Mouse (Mus musculus): ENCODE data around the gene Tbx20.

The Tbx20 gene

DNA sequence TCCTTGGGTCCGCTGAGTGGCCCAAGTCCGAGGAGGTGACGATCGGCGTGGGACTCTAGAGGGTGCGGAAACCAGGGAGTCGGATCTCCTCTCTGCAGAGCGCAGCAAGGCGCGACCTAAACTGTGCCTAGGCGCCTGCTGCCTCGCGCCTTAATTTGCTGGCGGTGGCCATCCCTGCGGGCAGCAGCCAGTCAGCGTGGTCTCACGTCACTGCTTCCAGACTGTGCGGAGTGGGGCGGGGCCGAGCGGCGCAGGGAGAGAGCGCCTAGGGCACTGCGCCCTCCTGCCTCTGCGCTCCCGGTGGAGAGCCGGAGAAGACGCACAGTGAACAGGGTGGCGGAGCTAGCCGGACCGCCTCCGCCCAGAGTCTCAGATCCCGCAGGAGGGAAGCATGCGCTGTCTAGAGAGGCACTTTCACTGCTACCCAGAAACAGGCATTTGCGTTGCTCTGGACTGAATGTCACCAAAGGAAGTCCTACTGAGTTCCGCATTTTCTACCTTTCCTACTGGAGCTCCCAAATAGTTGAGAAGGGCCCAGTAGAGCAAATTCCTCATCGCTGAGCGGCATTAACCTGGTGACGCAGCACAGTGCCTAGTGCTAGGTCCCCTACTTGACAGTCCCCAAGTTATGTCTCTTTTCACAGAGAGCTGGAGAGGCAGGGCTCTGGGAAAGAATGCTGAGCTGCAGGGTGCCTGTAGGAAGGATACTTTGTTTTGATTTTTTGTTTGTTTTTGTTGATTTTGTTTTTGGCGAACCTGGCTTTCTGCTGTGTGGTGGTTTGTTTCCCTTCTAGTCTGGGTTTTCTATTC, at the start of gene Tbx20:
Gene Tbx20, minus strand, starts transcription at position 144 of the 810 bp plus-strand sequence.
- no peak for DNase-seq (ENCODE audit: low read depth)

DNA sequence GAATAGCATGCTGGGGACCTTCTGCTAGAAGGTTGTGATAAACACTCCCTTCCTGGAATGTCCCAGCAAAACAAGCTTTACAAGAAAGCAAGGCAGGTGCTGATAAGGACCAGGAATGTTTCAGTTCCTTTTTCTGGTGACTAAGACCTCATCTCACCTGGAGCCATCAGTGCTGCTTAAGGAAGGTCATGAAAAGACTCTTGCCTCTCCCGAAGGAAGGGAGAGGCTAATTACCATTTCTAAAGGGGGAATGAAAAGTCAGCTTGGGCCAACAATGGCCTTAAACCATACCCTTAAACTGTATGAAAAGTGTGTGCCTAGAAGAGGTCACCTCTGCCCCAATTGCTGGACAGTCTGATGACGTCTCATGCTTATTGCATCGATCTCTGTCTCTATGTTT, 44.4 kb upstream of the Tbx20 start:
- DNase-seq (ENCODE audit: low read depth) = no peak

DNA sequence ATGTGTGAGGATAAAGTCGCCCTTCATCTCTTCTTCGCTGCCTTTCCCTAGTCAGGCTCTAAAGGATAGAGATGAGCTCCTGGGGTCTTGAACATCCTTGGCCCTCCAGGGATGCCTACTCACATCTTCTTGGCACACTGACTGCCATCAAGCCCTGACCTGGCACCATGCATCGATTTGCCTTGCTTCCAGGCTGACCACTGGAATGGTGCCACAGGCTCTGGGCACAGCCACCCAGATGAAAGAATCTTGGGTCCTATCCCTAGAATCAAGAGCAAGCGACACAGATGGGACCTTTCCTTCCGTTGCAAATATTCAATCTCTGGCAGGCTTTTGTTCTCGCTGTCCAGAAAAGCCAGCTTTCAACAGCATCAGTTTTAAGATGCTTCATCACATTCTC, 38.4 kb upstream of the Tbx20 start:
- no peak for DNase-seq (ENCODE audit: low read depth)

DNA sequence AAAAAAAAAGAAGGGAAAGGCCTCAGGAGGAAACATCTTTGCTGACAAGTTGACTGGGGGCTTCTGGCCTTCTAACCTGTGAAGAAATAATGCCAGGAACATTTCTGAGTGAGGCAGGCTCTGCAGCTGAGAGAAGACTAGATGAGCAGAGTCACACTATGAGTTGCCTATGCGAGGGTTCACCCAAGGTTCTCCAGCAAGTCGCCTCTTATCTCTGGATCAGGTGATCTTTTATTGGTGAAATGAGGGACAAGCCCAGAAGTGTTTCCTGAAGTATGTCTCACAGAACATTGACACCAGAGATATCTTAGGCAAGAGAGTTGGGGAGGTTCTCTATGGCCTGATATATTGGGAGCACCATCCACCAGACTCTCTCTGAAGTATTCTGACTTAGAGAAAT, 18.0 kb upstream of the Tbx20 start:
- no peak for DNase-seq (ENCODE audit: low read depth)

DNA sequence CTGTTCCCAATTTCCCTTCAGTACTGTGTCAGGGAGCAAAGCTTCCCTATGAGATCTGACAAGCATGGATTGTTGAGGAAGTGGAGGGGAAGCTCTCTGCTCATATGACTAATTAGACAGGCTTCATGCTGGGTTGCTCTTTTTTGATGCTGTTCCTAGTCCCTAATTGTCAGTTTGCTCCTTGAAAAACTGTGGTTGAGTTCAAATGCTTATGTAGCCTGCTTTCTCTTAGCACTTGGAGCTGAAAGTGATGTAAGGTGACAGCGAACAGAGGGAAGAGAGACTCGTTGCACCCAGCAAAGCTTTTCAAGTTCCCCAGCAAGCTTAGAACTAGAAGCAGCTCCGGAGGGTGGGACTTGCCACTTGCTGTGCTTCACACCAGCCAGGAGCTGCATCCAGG, 15.3 kb upstream of the Tbx20 start:
- DNase-seq (ENCODE audit: low read depth) = no peak

DNA sequence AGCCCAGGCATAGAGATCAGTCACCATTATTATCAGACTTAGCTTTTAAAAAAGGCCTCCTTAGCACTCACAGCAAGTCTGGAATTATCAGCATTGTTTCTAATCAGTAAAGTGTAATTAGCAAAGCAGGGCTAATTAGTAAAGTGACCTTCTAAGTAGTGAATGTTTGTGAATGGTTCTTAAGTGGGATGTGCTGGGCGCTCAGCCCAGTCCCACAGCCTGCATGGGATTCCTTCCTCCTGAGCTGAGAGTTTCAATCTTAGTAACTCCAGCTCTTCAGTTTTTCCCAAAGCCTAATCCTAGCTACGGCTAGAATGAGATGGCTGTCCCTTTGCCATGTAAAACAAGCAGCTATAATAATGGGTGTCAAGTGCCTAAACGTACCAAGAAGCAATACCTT, 8.2 kb upstream of the Tbx20 start:
- DNase-seq (ENCODE audit: low read depth) = no peak

DNA sequence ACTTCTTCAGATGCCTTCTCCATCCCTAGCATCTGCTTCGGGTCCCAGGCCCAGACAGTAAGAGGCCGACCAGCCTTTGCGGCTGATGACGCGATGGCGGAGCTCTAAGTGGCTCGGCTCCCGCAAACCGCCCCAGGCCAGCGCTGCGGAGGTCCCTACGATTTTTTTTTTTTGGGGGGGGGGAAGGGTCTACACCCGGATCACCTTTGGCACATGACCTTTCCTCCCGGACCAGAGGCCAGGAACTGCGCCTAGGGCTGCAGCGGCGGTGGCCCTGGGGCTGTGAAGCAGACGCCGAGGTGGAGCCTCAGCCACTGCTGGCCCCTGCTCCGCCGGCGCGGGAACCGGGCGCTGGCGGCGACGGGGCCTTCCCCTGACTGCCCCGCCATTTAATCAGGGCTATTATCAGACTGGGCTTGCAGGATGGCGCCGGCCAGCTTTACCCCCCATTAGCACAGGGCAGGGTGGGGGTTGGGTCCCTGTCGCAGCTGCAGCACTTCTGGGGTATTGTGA, 6.9 kb upstream of the Tbx20 start:
- no peak for DNase-seq (ENCODE audit: low read depth)

DNA sequence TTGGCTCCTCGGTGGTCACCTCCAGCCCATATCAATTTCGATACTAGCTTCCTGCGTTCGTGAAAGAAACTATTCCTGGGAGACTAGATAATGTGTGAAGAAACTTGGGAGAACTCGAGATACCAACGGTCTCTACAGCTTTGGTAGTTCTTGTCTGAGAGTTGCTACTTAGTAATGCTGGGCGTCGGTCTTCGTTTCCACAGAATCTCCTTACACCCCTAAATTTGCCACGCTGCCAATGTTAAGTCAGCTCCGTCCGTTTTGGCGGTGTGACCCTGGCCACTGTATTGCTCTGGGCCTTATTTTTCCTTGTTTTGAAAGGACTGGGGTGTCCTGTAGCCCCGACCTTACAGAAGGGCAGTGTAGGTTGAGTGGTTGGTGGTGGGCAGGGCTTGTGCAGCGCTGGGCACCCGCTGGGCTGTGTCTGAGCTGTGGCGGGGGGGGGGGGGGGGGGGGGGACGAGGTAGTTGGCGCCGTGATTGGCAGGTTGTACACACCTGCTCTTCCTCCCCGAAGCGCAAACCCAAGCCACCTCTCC, 6.4 kb upstream of the Tbx20 start:
- DNase-seq (ENCODE audit: low read depth) = no peak

DNA sequence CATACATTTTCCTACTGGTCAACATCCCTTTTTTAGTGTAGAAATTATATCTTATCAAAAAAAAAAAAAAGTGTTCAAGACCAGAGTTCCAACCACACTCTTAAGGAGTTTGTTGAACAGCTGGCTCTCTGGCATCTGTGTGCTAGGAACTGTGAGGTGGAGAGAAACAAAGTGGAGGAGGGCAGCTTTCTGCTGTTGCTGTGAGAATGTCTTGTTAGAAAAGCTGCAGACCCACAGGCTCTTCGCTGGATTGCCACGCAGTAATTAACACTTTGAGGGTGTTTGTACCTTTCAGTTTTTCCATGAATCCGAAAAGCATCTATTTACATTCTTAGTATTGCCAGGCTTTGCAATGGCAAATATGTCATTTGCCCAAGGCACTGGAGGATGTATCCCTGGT, 5.9 kb upstream of the Tbx20 start:
- no peak for DNase-seq (ENCODE audit: low read depth)

DNA sequence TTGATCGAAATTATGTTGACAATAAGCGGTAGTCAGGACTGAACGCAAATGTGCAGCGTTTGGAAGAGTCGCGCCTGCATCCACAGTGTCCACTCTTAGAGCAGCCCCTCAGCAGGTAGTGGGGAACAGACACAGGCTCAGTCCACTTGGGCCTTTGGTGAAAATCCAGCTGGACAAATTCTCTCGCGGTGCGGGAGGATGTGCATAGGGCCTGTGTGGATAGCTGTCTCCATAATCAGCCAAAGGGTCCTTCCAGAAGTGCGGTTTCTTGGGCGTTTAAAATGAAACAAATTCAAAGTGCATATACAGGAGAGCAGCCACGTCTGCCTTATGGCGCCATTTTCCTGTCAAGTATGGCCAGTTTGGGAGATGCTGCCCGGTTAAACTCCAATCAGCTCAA, 4.5 kb upstream of the Tbx20 start:
- no peak for DNase-seq (ENCODE audit: low read depth)

DNA sequence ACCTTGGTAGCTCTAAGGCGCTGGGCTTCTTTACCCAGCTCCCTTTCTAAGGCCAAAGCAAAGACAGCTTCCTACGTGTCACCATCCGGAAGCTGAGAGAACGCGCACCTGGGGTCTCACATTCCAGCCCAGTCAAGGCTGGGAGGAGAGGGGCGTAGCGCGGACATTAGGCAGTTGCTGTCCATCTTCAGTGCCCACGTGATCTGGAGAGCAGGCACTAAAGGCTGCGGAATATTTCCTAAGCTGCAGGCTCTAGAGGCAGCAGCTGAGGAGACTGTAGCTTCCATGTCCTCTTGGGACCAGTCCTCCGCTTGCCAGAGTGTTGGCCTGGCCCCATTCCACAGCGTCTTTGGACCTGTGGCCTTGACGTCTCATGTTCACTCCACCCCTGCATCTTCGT, 3.9 kb upstream of the Tbx20 start:
- no peak for DNase-seq (ENCODE audit: low read depth)

DNA sequence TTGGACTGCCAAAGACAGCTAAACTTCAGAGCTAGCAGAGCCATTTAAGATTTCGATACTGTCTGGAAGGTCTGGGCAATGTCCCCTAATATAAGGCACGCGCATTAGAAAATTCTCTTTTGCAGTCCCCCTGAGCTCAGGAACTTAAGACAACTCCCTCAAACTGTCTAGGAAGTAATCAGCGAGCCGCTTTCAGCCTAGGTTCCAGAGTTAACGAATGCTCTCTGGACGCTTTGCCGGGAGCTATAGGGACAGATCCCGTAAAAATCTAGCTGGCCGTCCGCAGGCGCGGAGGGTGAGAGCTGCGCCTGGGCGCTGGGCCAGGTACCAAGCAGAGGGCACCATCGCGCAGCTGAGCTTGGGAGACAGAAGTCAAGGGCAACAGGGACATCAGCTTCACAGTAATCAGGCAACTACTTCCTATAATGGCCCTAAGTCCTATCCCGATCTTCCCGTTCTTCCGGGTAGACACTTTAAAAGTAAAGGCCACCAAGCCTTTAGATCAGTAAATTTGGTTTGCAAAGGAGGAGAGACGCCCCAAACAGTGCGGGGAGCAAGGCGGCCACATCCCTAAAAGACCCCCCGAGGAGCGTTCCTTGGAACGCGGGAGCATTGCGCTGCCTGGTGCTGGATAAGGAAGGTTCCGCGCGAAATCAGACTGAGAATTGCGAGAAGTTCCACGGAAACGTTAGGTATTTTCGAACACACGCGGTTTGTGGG, 3.2 kb upstream of the Tbx20 start:
- no peak for DNase-seq (ENCODE audit: low read depth)

DNA sequence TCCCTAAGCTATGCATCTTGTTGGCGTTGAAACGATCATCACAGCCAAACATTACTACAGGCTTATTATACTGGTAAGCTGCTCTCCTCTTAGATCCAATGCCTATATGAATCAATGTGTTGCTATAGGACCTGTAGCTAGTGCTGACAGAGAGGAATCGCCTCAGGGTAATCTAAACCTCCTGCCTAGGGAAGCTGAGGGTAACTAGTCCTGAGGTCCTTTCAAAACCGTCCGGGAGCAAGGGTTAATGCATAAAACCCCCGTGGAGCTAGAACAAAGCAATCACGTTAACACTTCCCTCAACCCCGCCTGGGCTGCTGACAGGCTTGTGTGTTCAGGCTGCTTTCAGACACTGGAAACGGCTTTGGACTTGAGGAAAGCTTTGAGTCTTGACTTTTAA, 2.4 kb upstream of the Tbx20 start:
- no peak for DNase-seq (ENCODE audit: low read depth)

DNA sequence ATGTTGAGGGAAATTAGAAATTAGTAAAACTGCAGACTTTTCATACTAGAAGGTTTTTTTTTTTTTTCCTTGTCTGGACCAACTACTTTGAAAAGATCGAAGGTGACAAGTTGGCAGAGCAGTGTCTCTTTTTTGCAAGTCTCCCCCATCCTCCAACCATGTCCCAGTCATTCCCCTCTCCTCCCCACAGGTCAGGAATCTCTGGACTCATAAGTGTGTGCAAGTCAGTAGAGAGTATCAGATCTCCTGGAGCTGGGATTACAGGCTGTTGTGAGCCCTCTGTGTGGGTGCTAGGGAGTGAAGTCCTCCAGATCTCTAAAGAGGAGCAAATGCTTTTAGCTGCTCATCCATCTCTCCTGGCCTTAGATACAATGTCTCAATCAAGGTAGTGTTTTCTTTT, 1.5 kb upstream of the Tbx20 start:
- no peak for DNase-seq (ENCODE audit: low read depth)

DNA sequence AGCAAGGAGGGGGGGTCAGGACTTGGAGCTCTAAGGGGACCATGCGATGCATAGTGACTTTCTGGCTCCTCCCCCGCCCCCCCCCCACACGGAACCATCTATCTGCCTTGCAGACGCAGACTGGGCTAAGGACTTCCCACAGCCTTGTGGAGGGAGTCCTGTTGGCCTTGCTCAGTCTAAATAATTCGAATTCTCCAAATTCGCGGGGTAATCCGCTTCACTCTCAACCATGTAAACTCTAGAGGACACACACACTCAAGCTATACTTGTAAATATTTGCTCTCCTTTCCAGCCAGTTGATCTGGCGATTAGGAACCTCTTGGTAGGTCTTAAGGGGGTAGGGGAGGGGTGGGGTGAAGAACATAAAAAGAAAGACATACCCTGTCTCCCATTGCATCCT, 898 bp upstream of the Tbx20 start:
- DNase-seq (ENCODE audit: low read depth) = no peak

DNA sequence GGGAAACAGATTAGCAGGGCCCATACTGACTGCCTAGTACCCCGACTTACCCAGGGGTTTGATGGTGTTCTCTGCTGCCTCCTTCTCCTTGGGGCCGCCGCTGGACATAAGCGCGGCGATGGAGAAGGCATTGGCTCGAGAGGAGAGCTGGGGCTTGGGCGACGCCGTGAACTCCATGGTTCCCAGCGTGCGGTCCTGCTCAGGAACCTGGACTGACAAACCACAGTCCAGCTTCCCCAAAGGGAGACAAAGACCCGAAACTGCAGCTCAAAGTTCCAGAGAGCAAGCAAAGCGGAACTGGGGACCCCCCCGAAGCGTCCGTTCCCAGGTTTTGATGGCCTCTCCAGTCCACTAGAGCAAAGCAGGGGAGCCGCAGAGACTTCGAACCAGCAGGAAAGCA, 434 bp downstream of the Tbx20 start:
- no peak for DNase-seq (ENCODE audit: low read depth)

DNA sequence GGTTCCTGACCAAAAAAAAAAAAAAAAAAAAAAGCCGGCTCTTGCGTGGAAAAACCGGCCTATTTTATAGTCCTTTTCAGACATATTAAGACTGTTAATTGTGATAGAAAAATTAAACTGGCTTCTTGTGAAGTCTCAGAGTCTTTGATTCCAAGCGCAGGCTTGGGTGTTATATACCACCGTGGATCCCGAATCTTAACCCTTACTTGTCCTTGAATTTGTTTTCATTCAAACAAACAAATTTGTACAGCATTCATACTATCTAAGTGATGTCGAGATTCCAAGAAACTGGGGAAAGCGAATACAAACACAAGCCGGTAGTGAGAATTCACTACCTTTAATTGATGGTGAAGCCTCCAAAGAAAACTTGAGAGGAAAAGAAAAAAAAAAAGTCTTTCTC, 932 bp downstream of the Tbx20 start:
- DNase-seq (ENCODE audit: low read depth) = no peak

DNA sequence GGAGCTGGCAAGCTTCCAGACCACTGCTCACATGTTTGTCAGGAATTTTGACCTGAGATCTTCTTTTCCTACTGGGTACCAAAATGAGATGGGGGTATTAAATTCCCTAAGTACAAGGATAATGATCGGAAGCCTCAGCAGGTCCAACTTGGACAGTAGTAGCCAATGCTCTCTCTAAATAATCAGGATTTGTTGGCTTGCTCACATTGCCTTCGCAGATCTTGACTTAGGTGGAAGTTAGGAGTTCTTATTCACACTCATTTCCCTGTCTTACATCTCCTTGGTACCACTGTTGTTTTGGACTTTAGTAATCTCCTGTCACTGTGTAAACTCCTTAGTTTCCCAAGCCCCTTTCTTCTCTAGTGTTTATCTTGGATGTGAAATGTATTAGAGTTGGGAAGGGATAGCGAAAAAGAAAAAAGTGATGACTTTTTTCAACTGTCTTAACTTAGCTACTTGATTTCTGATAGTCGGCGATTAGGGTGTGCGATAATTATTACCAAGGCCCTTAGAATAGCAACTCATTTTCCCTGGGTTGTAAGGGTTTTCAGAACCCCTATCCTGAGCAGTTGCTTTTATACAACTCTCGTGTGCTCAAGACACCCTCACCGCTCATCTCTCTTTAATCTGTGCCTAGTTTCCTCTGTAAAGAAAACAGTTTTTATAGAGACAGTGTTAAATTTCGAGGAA, 1.5 kb downstream of the Tbx20 start:
- DNase-seq (ENCODE audit: low read depth) = no peak

DNA sequence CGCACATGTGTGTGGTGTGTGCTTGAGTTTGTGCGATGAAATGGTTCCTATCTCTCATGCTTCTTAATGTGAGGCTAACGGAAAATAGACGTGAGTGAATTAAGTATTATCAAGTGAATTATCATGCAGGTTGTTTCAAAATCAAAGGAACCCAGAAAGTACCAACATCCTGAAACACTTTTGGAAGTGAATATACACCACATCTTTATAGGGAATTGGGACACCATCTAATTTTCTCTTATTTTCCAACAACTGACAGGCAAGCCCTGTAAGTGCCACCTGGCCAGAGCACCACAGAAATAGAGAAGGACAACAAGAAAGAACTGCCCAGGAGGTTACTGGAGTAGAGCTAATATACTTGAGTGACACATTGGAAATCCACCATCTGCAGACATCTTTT, 2.4 kb downstream of the Tbx20 start:
- no peak for DNase-seq (ENCODE audit: low read depth)

DNA sequence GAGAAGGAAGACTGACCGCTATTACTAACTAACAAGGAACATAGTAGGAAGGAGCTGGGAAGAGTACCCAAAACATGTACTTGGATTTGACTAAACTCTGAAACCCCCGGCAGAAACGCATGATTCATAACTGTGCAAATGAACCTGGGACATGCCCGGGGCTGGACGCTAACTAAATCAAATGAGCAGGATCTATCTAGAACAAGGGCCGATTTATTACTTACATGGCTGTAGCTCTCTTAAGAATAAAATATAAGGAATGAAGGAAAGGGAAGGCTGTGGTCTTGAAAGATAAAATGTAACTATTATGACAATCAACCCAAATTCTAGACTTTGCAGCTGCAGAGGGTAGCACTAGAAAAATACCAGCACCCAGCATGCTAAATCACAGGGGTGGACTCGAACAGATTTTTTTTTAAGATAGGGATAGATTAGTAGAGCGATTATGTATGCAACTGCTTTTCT, 3.1 kb downstream of the Tbx20 start:
- no peak for DNase-seq (ENCODE audit: low read depth)

DNA sequence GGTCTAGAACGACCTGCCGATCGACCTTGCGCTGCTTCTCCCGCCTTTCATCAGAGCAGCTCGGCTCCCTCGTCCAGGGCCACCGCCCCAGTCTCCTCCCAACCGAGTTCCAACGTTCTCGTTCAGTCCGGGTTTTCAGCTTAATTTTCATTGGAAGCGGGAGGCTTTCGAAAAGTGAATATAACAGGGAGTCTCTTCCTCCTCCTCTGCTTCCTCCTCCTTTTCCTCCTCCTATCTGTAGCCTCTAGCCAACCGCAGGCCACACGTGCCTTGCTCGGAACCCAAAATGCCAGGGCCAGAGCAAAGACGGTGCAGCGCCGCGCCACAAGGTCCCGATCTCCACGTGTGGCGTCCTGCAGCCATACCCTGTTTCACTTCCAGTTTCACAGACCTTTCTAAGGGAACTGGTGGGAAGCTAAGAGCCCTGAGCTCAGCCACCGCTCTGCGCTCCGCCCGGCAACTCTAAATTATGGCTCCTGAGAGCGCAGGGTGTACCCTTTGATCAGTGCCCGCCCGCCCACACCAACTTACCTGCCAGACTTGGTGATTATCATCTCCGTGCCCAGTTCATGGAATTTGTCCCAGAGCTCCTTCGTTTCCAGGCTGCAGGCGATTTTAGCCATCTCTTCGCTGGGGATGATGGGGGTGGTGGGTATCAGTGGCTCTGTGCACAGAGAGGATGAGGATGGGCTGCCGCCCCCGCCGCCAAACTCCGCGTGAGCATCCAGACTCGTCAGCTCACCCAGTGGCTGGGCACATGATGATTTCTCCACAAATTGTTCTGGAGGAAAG, 3.8 kb downstream of the Tbx20 start:
- DNase-seq (ENCODE audit: low read depth) = no peak

DNA sequence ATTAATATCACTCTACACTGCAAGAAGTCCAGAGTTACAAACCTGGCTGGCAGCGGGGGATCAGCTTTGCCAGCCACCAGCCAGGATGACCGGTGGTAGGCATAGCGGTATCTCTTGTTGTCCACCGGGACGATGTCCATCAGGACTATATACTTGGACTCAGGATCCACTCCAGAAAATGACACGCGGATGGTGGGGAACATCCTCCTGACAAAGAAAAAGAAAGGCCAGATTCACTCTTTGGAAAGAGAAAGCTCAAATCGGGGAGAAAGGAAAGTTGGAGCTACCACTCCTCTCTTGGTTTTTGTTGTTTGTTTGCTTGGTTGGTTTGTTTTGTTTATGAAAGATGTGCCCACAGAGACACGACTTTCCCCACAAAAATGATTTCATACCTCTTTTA, 4.5 kb downstream of the Tbx20 start:
- no peak for DNase-seq (ENCODE audit: low read depth)
